In the genomic region with DNA sequence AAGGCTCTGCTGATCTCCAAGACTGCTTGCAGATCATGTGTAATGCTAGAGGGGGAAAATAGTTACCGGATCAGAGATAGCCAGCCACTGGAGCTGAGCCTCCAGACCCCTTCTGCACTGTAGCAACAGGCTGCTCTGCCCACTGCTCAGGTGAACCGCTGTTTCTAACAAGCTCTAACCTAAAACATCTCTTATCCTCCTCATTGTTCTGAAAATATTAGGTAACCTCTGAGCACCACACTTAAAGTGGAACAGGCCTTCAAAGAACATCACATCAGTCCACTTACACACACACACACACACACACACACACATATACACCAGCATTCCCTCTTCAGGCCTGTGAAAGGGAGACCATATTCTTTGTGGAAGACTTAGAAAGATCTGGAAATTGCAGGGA, we compare ENCODE assay signal across 11 mouse cellular contexts. TPM values are rescaled to one million over a fixed set of nuclear protein-coding genes. Genes with fewer than 3 reads are reported as not detected.
DNase-seq lines count a peak whose midpoint lies in the region; ATAC-seq and TF ChIP-seq lines count a peak whose summit lies in the region.
"Had no signal": no experiment of that assay in that cellular context is flagged by ENCODE, and none has a peak within 500 bp of the region (broad histone marks: within the 10 kb centered on the region; RNA-seq: fewer than 3 reads in every experiment).

No protein-coding gene starts in this region.

- no peak for TF ChIP-seq CTCF in midbrain, postnatal 0 days (IDR thresholded peaks at IDR 0.05)
- TF ChIP-seq CTCF in liver, postnatal 0 days (IDR thresholded peaks at IDR 0.05; ENCODE audit: low read depth) = no peak

- H3K4me1 ChIP-seq in forebrain, embryonic 10.5 days = peaks cover 19% of the 10 kb centered on the region
- peaks cover 5% of the 10 kb centered on the region; the same call in 1 of the 2 replicates for H3K4me1 ChIP-seq in forebrain, embryonic 11.5 days (replicated peaks; ENCODE audit: control insufficient read depth, insufficient read depth, low read length)
- H3K4me1 ChIP-seq in midbrain, embryonic 13.5 days (replicated peaks) = peaks cover 20% of the 10 kb centered on the region
- H3K4me1 ChIP-seq in midbrain, postnatal 0 days (ENCODE audit: insufficient read depth, low read length) = peaks cover 13% of the 10 kb centered on the region; the same call in 1 of the 2 replicates
- H3K4me1 ChIP-seq in forebrain, embryonic 16.5 days (replicated peaks; ENCODE audit: control insufficient read depth, insufficient read depth, low read length) = peaks cover 18% of the 10 kb centered on the region
- H3K4me1 ChIP-seq in liver, postnatal 0 days (ENCODE audit: insufficient read depth) = peaks cover 18% of the 10 kb centered on the region

- no peak for DNase-seq in forebrain, embryonic 10.5 days (ENCODE audit: extremely low spot score, low spot score)
- no peak for DNase-seq in forebrain, embryonic 11.5 days (ENCODE audit: low spot score)
- no peak for DNase-seq in midbrain, postnatal 0 days (ENCODE audit: low spot score)
- no peak for DNase-seq in liver, postnatal 0 days
- no peak for DNase-seq in embryo, embryonic 9.5 days (ENCODE audit: extremely low spot score)
- no peak for DNase-seq in layer of hippocampus, adult 9-11 months

- no peak overlapping the region for H3K4me2 ChIP-seq in forebrain, embryonic 11.5 days (ENCODE audit: low read depth, low read length, severe bottlenecking)
- H3K4me2 ChIP-seq in midbrain, embryonic 13.5 days (replicated peaks) = no peak overlapping the region
- H3K4me2 ChIP-seq in midbrain, postnatal 0 days (ENCODE audit: low read depth, low read length, poor library complexity, severe bottlenecking) = no peak overlapping the region
- peak overlapping the region; percentile 13; the same call in 1 of the 2 replicates for H3K4me2 ChIP-seq in forebrain, embryonic 16.5 days (ENCODE audit: low read length)
- peak overlapping the region; percentile 50; the same call in 1 of the 2 replicates for H3K4me2 ChIP-seq in liver, postnatal 0 days (ENCODE audit: low read depth, low read length)
- H3K4me2 ChIP-seq: intestine, embryonic 15.5 days; limb, embryonic 15.5 days had no signal

- no peak for TF ChIP-seq EP300 in liver, postnatal 0 days (IDR thresholded peaks at IDR 0.05; ENCODE audit: low read depth)

- peaks cover 8% of the 10 kb centered on the region for H3K36me3 ChIP-seq in forebrain, embryonic 10.5 days (replicated peaks)
- no peaks in the 10 kb centered on the region for H3K36me3 ChIP-seq in forebrain, embryonic 11.5 days (ENCODE audit: control insufficient read depth, insufficient read depth, low read length)
- H3K36me3 ChIP-seq in midbrain, embryonic 13.5 days = no peaks in the 10 kb centered on the region
- H3K36me3 ChIP-seq in midbrain, postnatal 0 days (ENCODE audit: insufficient read depth, low read length) = no peaks in the 10 kb centered on the region
- H3K36me3 ChIP-seq in forebrain, embryonic 16.5 days (ENCODE audit: control insufficient read depth, insufficient read depth) = no peaks in the 10 kb centered on the region
- no peaks in the 10 kb centered on the region for H3K36me3 ChIP-seq in liver, postnatal 0 days (replicated peaks; ENCODE audit: insufficient read depth, low read length)
- H3K36me3 ChIP-seq: intestine, embryonic 15.5 days; limb, embryonic 15.5 days had no signal

- no peak overlapping the region for H3K9ac ChIP-seq in forebrain, embryonic 11.5 days (ENCODE audit: low read length)
- H3K9ac ChIP-seq in midbrain, embryonic 13.5 days (replicated peaks) = no peak overlapping the region
- H3K9ac ChIP-seq in midbrain, postnatal 0 days (replicated peaks; ENCODE audit: low read length, poor library complexity, severe bottlenecking) = no peak overlapping the region
- no peak overlapping the region for H3K9ac ChIP-seq in forebrain, embryonic 16.5 days (replicated peaks; ENCODE audit: low read depth, low read length)
- H3K9ac ChIP-seq in liver, postnatal 0 days (replicated peaks) = no peak overlapping the region
- H3K9ac ChIP-seq: intestine, embryonic 15.5 days; limb, embryonic 15.5 days had no signal

- peak overlapping the region; percentile 81 for H3K27ac ChIP-seq in forebrain, embryonic 10.5 days
- no peak overlapping the region for H3K27ac ChIP-seq in forebrain, embryonic 11.5 days (ENCODE audit: low read depth, low read length)
- 0 out of 2 replicates have a peak overlapping the region, but pooled peaks have one; percentile 25 for H3K27ac ChIP-seq in midbrain, embryonic 13.5 days
- H3K27ac ChIP-seq in midbrain, postnatal 0 days (ENCODE audit: low read depth, low read length) = no peak overlapping the region
- no peak overlapping the region for H3K27ac ChIP-seq in forebrain, embryonic 16.5 days (ENCODE audit: low read length)
- no peak overlapping the region for H3K27ac ChIP-seq in liver, postnatal 0 days (ENCODE audit: low read depth)
- H3K27ac ChIP-seq: intestine, embryonic 15.5 days; left cerebral cortex, adult 2 months; limb, embryonic 15.5 days had no signal

- 0 out of 2 replicates have a peak, but pooled peaks cover 4% of the 10 kb centered on the region for H3K27me3 ChIP-seq in forebrain, embryonic 10.5 days (ENCODE audit: poor library complexity, severe bottlenecking)
- H3K27me3 ChIP-seq in forebrain, embryonic 11.5 days (ENCODE audit: control insufficient read depth, insufficient read depth, low read length) = no peaks in the 10 kb centered on the region
- H3K27me3 ChIP-seq in midbrain, embryonic 13.5 days = no peaks in the 10 kb centered on the region
- no peaks in the 10 kb centered on the region for H3K27me3 ChIP-seq in midbrain, postnatal 0 days (ENCODE audit: insufficient read depth, low read length)
- no peaks in the 10 kb centered on the region for H3K27me3 ChIP-seq in forebrain, embryonic 16.5 days (replicated peaks; ENCODE audit: control insufficient read depth, insufficient read depth, low read length)
- no peaks in the 10 kb centered on the region for H3K27me3 ChIP-seq in liver, postnatal 0 days (ENCODE audit: insufficient read depth, low read length)
- H3K27me3 ChIP-seq: intestine, embryonic 15.5 days; limb, embryonic 15.5 days had no signal

- no peaks in the 10 kb centered on the region for H3K9me3 ChIP-seq in forebrain, embryonic 10.5 days
- no peaks in the 10 kb centered on the region for H3K9me3 ChIP-seq in forebrain, embryonic 11.5 days (ENCODE audit: control insufficient read depth, low read length)
- H3K9me3 ChIP-seq in midbrain, embryonic 13.5 days = no peaks in the 10 kb centered on the region
- no peaks in the 10 kb centered on the region for H3K9me3 ChIP-seq in midbrain, postnatal 0 days (ENCODE audit: low read length)
- H3K9me3 ChIP-seq in forebrain, embryonic 16.5 days (ENCODE audit: control insufficient read depth, low read length) = no peaks in the 10 kb centered on the region
- no peaks in the 10 kb centered on the region for H3K9me3 ChIP-seq in liver, postnatal 0 days (ENCODE audit: low read length)
- H3K9me3 ChIP-seq: intestine, embryonic 15.5 days; limb, embryonic 15.5 days had no signal

- no peak for ATAC-seq in forebrain, embryonic 11.5 days (replicated peaks; ENCODE audit: low FRiP score)
- ATAC-seq in midbrain, embryonic 13.5 days = no peak
- no peak for ATAC-seq in midbrain, postnatal 0 days (ENCODE audit: low FRiP score)
- ATAC-seq in forebrain, embryonic 16.5 days = no peak
- no peak for ATAC-seq in liver, postnatal 0 days
- ATAC-seq: intestine, embryonic 15.5 days had no signal

- H3K4me3 ChIP-seq in forebrain, embryonic 10.5 days = no peak overlapping the region
- H3K4me3 ChIP-seq in forebrain, embryonic 11.5 days (ENCODE audit: low read depth, low read length) = no peak overlapping the region
- no peak overlapping the region for H3K4me3 ChIP-seq in midbrain, embryonic 13.5 days (replicated peaks)
- no peak overlapping the region for H3K4me3 ChIP-seq in midbrain, postnatal 0 days (ENCODE audit: low read depth, low read length)
- H3K4me3 ChIP-seq in forebrain, embryonic 16.5 days (replicated peaks; ENCODE audit: low read length) = no peak overlapping the region
- no peak overlapping the region for H3K4me3 ChIP-seq in liver, postnatal 0 days (ENCODE audit: low read depth, low read length)
- H3K4me3 ChIP-seq: intestine, embryonic 15.5 days; left cerebral cortex, adult 2 months; limb, embryonic 15.5 days had no signal

- 82% methylated on average over 2 of the region's 2 CpGs for WGBS in forebrain, embryonic 10.5 days
- 74% methylated on average over 2 of the region's 2 CpGs for WGBS in forebrain, embryonic 11.5 days
- WGBS in midbrain, embryonic 13.5 days = 89% methylated on average over 2 of the region's 2 CpGs
- WGBS in midbrain, postnatal 0 days = 77% methylated on average over 2 of the region's 2 CpGs
- WGBS in forebrain, embryonic 16.5 days = 82% methylated on average over 2 of the region's 2 CpGs
- WGBS in liver, postnatal 0 days (ENCODE audit: insufficient replicate concordance) = 76% methylated on average over 2 of the region's 2 CpGs

RNA-seq across cellular contexts. Expression of gene Klhdc4, which starts 2.7 kb away (rescaled TPM):
- 74.4 and 76.8 TPM in 2 replicates for polyA plus RNA-seq in forebrain, embryonic 10.5 days (2016; fragmentation: Nextera tagmentation; extraction: Ambion mirVana)
- polyA plus RNA-seq in forebrain, embryonic 11.5 days (2014; fragmentation: Nextera tagmentation; extraction: Ambion mirVana) = 55.4 and 59.8 TPM in 2 replicates
- 45.5 and 45.7 TPM in 2 replicates for polyA plus RNA-seq in midbrain, embryonic 13.5 days (2015; fragmentation: Nextera tagmentation; extraction: Ambion mirVana)
- 30.7 and 44.8 TPM in 2 replicates for total RNA-seq in midbrain, postnatal 0 days (2014; rRNA removed)
- polyA plus RNA-seq in midbrain, postnatal 0 days (2015; fragmentation: Nextera tagmentation; extraction: Ambion mirVana) = 38.3 and 41.0 TPM in 2 replicates
- polyA plus RNA-seq in forebrain, embryonic 16.5 days (2015; fragmentation: Nextera tagmentation; extraction: Ambion mirVana) = 45.8 and 51.5 TPM in 2 replicates
- 8.2 and 8.7 TPM in 2 replicates for polyA plus RNA-seq in liver, postnatal 0 days (2015; fragmentation: Nextera tagmentation; extraction: Ambion mirVana)

Comparison
In these comparisons a context has a peak if more than half of its experiments do, and no peak if none do; other contexts are left out.
1. H3K27ac ChIP-seq: peak in forebrain, embryonic 10.5 days (single experiment) and midbrain, embryonic 13.5 days (single experiment); none in forebrain, embryonic 11.5 days (single experiment), midbrain, postnatal 0 days (single experiment), forebrain, embryonic 16.5 days (single experiment) and liver, postnatal 0 days (single experiment).
2. H3K4me2 ChIP-seq: peak in forebrain, embryonic 16.5 days (single experiment) and liver, postnatal 0 days (single experiment); none in forebrain, embryonic 11.5 days (single experiment), midbrain, embryonic 13.5 days (single experiment) and midbrain, postnatal 0 days (single experiment).